Mouse (Mus musculus): ENCODE results near the gene Sacm1l.
A peak's percentile ranks its signal among the peaks of the same experiment; 100 is the strongest.

Gene Sacm1l

DNA sequence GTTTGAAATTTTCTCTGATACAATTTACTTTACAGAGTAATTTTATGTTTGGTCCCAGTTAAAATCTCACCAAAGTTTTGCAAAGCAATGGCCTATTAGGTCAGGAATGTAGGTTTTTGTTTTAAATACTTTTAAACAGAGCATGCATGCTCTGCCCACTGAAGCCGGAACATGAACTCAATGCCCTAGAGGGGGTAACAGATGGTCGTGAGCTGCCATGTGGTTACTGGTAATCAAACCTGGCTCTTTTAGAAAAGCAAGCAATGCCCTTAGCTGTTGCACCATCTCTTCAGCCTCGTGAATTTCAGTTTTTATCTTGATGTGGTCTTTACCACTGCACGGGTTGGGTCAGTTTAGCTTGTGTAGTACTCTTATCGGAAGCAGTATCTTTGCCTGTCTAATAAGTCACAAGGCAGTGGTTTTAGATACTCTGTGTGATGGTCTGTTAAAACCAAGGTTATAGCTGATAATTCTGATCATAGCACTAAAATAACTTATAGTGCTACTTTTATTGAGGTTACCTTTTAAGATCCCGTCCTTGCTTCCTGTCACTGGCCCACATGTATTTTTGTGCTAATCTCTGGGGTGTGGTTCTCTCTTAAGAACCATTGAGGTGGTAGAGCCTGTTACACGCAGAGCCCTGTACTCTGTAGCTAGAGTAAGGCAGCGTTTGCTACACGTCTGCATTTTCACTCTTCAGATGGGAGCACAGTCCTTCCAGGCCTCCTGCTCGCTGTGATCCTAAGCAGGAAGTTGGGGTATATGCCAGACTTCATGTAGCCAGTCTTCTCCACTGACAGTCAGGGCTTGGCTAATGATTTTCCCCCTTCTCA, 48.0 kb downstream of the Sacm1l start:
- no peak for DNase-seq (ENCODE audit: low spot score in 2 of 2)

DNA sequence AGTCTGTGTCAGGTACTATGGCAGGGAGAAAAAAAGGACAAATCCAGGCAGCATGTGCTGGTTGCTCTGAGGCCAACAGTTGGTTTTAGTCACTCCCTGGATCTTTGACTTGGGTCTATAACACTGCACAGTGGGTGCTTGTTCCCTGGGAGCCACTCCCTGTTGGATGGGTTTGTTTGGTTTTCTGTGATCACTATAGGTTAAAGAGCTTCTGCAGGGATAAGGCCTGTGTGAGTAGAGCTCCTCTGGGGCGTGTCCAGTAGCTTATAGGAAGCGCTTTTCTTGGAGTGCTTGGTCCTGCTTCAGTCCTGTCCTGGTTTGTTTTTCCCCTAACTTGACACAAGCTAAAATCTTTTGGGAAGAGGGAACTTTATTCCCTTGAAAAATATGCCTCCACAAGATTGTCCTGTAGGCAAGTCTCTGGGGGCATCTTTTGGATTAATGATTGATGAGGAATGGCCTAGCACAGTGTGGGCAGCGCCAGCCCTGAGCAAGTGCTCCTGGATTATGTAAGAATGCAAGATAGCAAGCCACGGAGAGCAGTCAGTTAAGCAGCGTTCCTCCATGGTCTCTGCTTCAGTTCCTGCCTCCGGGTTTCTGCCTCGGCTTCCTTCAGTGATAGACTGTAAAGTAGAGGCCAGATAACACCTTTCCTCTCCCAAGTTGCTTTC, 59.8 kb downstream of the Sacm1l start:
- DNase-seq (ENCODE audit: low spot score in 2 of 2): no peak

DNA sequence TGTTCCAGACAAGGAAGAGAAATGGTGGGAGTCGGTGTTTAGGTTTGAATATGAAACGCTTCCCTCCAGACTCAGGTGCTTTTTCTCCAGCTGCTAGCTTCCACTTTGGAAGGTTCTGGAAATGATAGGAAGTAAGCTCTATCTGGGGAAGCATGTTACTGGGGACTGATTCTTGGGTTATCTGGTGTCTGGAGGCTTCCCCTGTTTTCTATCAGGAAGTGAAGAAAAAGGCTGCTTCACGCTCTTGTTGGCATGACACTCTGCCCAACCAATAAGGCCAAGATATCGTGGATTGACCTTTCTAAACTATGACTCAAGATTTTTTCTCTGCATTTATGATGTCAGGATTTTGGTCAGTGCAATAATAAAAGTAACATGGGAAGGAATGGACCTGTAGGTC, 65.6 kb downstream of the Sacm1l start:
- no peak for DNase-seq (ENCODE audit: low spot score in 2 of 2)

DNA sequence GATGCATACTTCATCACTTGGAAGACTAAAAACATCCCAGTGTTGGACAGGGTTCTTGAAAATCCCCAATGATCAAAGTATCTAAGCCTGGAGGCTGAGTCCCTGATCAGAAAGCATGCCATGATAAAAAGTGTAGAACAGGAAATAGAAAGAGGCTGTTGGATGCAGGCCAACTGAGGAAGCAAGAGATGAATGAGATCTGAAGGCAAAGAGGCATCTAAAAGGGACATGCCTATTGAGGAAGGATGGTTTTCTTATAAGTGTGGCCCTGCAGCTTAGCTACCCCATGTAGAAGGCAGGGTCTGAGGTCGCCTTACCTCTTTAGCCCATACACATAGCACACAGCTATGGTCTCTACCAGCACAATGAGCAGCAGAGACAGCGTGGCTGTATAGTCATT, 67.4 kb downstream of the Sacm1l start:
- DNase-seq (ENCODE audit: low spot score in 2 of 2): no peak

DNA sequence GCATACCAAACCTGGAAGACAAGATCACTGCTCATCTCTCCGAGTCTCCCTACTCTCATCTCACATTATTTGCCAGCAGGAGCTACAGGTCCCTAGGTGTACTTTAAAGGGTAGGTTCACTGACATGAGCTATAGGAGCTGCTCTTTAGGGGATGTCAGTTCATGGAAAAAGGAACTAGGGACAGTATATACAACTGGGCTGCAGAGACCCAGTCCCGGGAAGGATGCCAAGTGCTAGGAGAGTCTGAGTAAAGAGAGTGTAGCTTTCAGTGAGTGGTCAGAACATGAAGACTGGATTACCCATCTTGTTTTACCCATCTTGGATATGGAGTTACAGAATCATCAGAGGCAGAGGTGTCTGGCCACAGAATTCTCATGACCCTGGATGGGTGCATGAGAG, 67.8 kb downstream of the Sacm1l start:
- DNase-seq (ENCODE audit: low spot score in 2 of 2): no peak

DNA sequence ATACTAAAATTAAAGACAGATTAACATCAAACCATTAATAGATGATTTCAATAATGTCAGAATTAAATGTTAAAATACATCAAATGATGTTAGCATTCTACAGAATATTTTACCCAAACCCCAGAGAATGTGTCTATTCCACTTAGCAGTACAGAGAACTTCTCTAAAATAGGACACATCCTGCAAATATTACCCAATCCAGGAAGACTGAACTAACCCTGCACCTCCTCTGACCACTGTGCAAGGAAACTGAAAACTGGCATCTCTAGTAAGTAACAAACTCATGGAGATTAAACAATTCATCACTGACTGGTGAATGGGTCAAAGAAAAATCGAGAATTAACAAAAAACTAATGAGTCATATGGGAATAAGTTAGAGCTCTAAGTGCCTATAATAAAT, 72.0 kb downstream of the Sacm1l start:
- DNase-seq (ENCODE audit: low spot score in 2 of 2): no peak

DNA sequence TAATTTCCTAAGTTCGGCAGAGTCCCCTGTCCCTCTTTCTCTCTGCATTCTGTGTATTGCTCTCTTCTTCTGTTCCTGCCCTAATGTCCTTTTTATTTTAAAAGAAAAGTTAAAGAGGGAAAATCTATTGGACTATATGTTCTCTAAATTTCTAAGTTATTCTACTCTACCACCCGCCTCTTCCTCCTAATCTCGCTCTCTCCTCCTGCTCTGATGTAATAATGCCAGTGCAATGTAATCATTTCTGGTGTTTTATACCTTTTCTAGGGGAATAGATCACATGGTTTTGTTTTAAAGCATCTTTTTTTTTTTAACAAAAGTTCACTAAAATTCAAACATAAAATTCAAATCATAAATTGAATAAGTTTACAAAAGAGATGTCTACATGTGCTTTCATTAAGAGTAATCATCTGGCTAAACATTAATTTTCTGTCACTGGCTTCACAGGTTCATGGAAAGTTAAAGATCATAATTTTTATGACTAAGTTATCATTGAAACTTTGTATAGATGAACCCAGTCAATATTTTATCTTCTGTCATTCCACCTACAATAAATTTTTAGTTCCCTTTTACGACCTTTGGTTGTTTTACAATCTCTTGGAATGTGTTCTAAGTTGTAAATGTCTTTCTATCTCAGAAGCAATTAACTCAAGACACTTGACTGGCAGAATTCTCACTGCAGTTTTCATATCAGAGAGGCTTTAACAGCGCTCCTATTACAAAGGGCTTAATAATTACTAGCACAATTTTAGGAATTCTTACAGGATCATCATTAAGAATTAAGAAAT, 90.9 kb downstream of the Sacm1l start:
- DNase-seq (ENCODE audit: low spot score in 2 of 2): no peak

DNA sequence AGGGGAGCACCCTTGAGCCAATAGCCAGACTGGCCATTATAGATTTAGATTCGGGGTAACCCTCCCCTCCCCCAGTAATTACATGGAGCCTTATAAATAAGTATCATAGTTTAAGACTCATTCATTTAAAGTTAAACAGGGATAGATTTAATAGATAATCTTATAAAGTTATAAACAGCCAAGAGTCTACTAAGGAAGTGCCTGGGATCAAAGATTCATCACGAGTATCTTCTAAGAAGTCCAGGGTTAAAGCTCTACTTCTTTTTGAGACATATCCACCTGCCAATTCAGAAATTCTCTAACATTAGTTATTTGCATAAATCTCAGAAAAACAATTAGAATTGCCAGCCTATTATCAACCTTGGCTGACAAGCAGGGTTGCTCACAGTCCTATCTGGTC, 95.2 kb downstream of the Sacm1l start:
- no peak for DNase-seq (ENCODE audit: low spot score in 2 of 2)

DNA sequence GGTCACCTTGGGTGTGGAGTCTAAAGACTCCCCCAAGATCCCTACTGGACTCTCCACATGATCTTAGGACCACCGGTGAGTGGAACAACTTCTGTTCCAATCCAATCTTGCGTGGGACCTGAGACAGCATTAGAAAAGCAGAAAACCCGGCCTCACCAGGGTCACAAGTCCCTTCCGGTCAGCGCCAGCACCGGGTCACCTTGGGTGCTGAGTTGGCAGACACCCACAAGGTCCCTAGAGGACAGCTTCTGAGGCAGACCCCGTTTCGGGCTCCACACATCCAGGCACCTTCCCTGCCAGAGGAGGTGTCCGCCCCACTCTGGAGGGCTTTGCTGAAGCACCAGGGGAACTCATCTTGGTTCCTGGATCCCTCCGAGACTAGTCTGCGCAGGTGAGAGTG, 96.3 kb downstream of the Sacm1l start:
- DNase-seq (ENCODE audit: low spot score in 2 of 2): no peak

DNA sequence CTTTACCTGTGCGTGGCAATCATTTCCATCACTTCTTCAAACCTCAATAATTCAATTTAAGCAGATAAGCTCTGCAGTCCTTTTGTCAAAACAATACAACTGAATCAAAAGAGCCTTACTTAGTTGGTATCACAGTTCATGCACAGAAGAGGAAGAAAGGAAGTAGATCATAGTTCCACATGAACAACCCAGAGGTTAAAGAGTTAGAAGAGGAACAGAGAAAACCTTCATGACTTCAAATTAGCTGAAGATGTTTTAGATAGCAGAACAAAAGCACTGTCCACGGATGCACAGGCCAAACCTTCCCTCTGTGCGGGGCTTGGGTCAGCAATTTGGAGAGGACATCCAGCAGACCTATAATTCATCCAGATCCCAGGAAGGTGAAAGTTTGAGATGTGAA, 102.1 kb downstream of the Sacm1l start:
- DNase-seq (ENCODE audit: low spot score in 2 of 2): no peak

DNA sequence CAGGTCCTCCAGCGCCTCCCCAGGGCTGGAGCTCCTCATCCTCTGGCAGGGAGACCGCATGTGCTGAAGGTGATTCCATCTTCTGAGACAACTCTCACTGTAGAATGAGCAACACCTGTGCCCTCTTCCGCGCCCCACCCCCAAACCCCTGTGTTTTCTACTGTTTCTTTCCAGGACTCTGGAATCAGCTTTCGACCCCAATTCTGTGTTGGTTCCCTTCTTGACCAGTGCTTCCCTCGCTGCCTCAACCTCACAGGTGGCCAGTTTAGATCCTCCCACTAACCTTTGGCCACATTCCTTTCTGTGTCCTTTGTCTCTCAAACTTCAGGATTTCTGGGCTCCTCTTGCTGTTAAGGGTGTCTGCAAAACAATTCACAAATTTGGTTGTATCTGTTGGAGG, 102.7 kb downstream of the Sacm1l start, which contains the start of gene Slc6a20b:
TSS of gene Slc6a20b (minus strand) at position 285 of the 400 bp plus-strand sequence.
- DNase-seq (ENCODE audit: low spot score in 2 of 2): no peak

DNA sequence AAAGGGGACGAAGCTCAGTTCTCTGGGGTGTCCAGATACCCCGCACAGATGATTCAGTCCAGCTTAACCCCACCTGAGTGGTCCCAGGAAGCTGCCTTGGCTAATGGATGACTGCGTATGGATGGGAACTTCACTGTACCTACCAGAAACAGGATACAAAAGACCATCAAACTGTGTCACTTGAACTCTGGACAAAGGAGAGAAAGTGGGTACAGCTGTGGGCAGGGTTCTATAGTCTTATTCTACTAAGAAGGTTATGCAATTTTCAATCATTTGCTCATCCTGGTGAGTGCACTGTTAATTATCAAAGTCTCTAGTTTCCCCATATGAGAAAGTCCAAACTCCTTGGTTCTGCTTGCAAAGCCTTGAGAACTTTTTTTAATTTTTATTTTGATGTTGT, 103.4 kb downstream of the Sacm1l start:
- no peak for DNase-seq (ENCODE audit: low spot score in 2 of 2)

DNA sequence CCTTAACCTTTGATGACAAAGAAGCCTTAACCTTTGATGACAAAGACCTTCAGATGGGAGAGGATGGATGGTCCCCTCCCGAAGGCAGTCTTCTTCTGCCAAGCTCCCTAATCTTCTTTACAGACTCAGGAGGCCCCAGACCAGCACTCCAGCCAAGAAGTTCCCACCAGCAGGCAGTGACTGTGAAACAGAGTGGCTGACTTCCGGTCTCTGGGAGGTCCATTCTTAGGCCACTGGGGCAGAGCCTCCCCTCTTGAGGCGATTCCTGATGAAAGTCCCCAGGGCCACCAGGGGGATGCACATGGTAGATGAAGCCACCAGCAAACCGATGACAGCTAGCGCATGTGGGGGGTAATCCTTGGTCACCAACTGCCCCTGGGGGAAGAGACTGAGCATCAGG, 107.2 kb downstream of the Sacm1l start:
- no peak for DNase-seq (ENCODE audit: low spot score in 2 of 2)

DNA sequence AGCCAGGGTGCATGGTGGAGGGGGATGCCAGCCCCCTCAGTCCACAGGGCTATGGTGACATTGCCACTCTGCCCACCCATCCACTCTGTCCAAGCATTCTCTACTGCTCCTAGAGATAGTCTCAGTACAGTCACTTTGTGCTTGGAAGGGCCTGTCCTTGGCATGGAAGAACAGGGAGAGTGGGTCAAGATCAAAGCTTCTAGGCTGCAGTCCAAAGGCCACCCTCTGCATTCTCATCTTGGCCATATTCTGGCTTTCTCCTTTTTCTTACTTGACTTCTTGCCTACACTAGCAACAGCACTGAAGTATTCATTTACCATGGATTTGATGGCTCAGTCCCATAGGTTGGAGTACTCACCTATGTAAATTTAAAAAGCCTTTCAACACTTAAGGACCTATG, 108.7 kb downstream of the Sacm1l start:
- DNase-seq (ENCODE audit: low spot score in 2 of 2): no peak

DNA sequence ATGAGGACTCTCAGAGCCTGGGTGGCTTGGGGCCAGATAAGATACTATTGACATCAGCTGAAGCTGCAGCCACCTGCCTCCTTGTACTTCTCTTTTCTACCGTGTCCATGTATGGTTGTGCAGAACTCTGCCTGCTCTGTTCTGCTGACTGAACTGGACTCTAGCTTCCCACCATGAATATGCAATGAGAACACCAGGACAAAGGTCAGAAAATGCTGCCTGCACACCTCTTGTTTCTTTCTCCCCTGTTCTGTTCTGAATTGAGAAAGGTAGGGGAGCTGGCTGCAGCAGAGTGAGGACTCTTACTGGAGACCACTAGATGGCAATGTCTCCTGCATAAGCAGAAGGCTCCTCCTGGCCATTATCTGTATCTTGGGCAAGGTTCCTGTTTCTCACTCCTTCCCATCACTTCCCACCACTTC, 109.1 kb downstream of the Sacm1l start:
- DNase-seq (ENCODE audit: low spot score in 2 of 2): peak; percentile 40 to 48

DNA sequence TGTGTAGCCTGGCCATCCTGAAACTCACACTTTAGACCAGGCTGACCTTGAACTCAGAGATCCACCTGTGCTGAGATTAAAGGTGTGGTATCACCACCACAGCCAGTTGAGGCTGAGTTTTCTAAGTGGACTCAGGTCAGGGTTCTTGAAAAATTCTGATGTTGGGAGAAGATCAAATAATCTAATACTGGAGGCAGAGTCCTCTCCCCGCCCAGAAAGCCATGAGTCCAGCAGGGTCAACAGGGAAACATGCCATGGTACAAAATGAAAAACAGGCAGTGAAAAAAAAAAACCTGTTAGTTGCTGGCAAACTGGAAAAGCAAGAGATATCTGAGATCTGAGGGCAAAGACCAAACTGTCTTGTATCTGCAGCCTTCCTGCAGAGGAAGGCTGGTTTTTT, 110.5 kb downstream of the Sacm1l start:
- no peak for DNase-seq (ENCODE audit: low spot score in 2 of 2)

Measured in right cerebral cortex, postnatal 10 days (tissue).